Mouse (Mus musculus) midbrain, embryonic 11.5 days (tissue): Measurements from ENCODE around the gene Peg10. TPM values are rescaled to one million over a fixed set of nuclear protein-coding genes. Genes with fewer than 3 reads are reported as not detected.
"Not testable (repeated sequence)": the region's sequence is repeated elsewhere in the genome, so short reads cannot be mapped to it uniquely, and the experiment has no call there.

Experiments
- ATAC-seq: fragments of 200-750 bp; cut with Nextera tagmentation; 2 replicates; pipeline ENCODE4 v1.8.0; 2017; ENCODE audit warnings: moderate TSS enrichment, moderate library complexity; ENCODE audit not compliant: low FRiP score
- DNase-seq: peaks from one replicate; pipeline ENCODE4 v3.0.0; 2015; ENCODE audit warnings: low spot score; ENCODE audit errors: missing footprints
- H3K27ac ChIP-seq: fragments of 300-500 bp; sonication (generic); 2 replicates; pipeline ENCODE4 v1.5.1; 2014; ENCODE audit warnings: low read depth, low read length
- H3K27me3 ChIP-seq: fragments of 300-500 bp; sonication (generic); 2 replicates; pipeline ENCODE4 v1.6.1; 2014; ENCODE audit warnings: mild to moderate bottlenecking, low read length, moderate library complexity, mixed read lengths; ENCODE audit not compliant: control insufficient read depth, insufficient read depth
- H3K36me3 ChIP-seq: fragments of 300-500 bp; sonication (generic); 2 replicates; pipeline ENCODE4 v1.6.1; 2014; ENCODE audit warnings: mild to moderate bottlenecking, low read length, moderate library complexity, mixed read lengths; ENCODE audit not compliant: control insufficient read depth, insufficient read depth
- H3K4me1 ChIP-seq: fragments of 300-500 bp; sonication (generic); 2 replicates; pipeline ENCODE4 v1.6.1; 2014; ENCODE audit warnings: low read length; ENCODE audit not compliant: control insufficient read depth, insufficient read depth
- H3K4me2 ChIP-seq: fragments of 300-500 bp; sonication (generic); 2 replicates; pipeline ENCODE4 v1.6.1; 2014; ENCODE audit warnings: mild to moderate bottlenecking, moderate library complexity
- H3K4me3 ChIP-seq: fragments of 300-500 bp; sonication (generic); 2 replicates; pipeline ENCODE4 v1.5.1; 2014; ENCODE audit warnings: low read depth, low read length
- H3K9ac ChIP-seq: fragments of 300-500 bp; sonication (generic); 2 replicates; pipeline ENCODE4 v1.6.1; 2014; ENCODE audit warnings: low read length
- H3K9me3 ChIP-seq: fragments of 300-500 bp; sonication (generic); 2 replicates; pipeline ENCODE4 v1.6.1; 2016; ENCODE audit warnings: low read length; ENCODE audit not compliant: control insufficient read depth
- WGBS: fragments of 180-500 bp; shearing (Covaris S2); extraction: QIAGEN DNeasy Blood & Tissue Kit; methylation state at CpG from one replicate; pipeline ENCODE4 v1.1.7; 2014; 5-methylcytosine and 5-hydroxymethylcytosine counted together
- polyA plus RNA-seq: library from polyadenylated mRNA; unstranded; fragments of >200 nt; fragmentation: Nextera tagmentation; extraction: Ambion mirVana; gene quantifications from 2 replicates; pipeline ENCODE4 v1.2.1, GENCODE M21; 2014

The Peg10 gene
- polyA plus RNA-seq, 1 experiment from 2014 or later: 11.2 TPM

GRCm38 (mm10) chr6:4762252-4762651 lies 15.1 kb downstream of the Peg10 start:
- H3K27ac ChIP-seq: no peak overlapping the region
- no peak overlapping the region for H3K9ac ChIP-seq
- no peak overlapping the region for H3K4me2 ChIP-seq
- no peaks in the 10 kb centered on the region for H3K4me1 ChIP-seq
- 47% methylated on average over 2 of the region's 2 CpGs for WGBS
- no peaks in the 10 kb centered on the region for H3K27me3 ChIP-seq
- ATAC-seq (peak; percentile 97), DNase-seq (no peak)
- H3K36me3 ChIP-seq: no peaks in the 10 kb centered on the region
- H3K4me3 ChIP-seq: no peak overlapping the region
- H3K9me3 ChIP-seq: no peaks in the 10 kb centered on the region

DNA sequence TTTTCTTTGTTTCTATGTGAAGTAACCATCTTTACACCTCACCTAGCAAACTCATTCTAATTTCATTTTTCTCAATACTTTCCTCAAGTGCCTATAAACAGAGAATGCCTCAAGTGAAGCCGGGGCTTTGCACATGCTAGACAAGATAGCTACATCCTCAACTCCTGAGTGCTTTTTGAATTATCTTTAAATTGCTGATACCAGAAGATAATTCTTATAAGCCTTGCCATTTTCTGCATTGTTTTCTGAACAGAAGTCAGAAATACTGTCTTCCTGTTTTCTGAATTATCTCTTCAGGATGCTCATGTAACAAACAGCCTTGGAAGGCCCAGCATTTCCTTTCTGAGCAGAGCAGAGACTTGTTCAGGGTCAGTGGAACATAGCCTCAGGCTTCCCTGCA lies 49.2 kb downstream of the Peg10 start:
- no peak overlapping the region for H3K9ac ChIP-seq
- 96% methylated on average over 1 of the region's 1 CpGs for WGBS
- no peaks in the 10 kb centered on the region for H3K27me3 ChIP-seq
- H3K9me3 ChIP-seq: no peaks in the 10 kb centered on the region
- no peak for ATAC-seq
- H3K4me1 ChIP-seq: no peaks in the 10 kb centered on the region
- H3K4me2 ChIP-seq: no peak overlapping the region
- no peaks in the 10 kb centered on the region for H3K36me3 ChIP-seq
- no peak for DNase-seq
- H3K4me3 ChIP-seq: no peak overlapping the region
- no peak overlapping the region for H3K27ac ChIP-seq

GRCm38 (mm10) chr6:4797317-4797716 lies 50.2 kb downstream of the Peg10 start:
- not testable (repeated sequence) for H3K4me3 ChIP-seq, H3K9me3 ChIP-seq, ATAC-seq, H3K27ac ChIP-seq, DNase-seq, H3K27me3 ChIP-seq, H3K4me1 ChIP-seq, H3K4me2 ChIP-seq, H3K9ac ChIP-seq, H3K36me3 ChIP-seq

- Histone ChIP-seq H3K27ac (no peak overlapping the region), H3K4me1 (no peaks in the 10 kb centered on the region), H3K9ac (no peak overlapping the region), H3K4me3 (no peak overlapping the region), H3K9me3 (no peaks in the 10 kb centered on the region), H3K36me3 (no peaks in the 10 kb centered on the region), H3K27me3 (no peaks in the 10 kb centered on the region), H3K4me2 (no peak overlapping the region)
- DNase-seq: no peak
- WGBS: 67% methylated on average over 2 of the region's 2 CpGs
- no peak for ATAC-seq
Measured at GRCm38 (mm10) chr6:4798382-4798781, 51.3 kb downstream of the Peg10 start.

- no peaks in the 10 kb centered on the region for H3K36me3 ChIP-seq
- no peak for DNase-seq
- H3K27me3 ChIP-seq: no peaks in the 10 kb centered on the region
- ATAC-seq: no peak
- no peaks in the 10 kb centered on the region for H3K4me1 ChIP-seq
- H3K4me2 ChIP-seq: no peak overlapping the region
- H3K9ac ChIP-seq: no peak overlapping the region
- 71% methylated on average over 2 of the region's 2 CpGs for WGBS
- no peak overlapping the region for H3K4me3 ChIP-seq
- H3K9me3 ChIP-seq: no peaks in the 10 kb centered on the region
- H3K27ac ChIP-seq: no peak overlapping the region
Measured at GRCm38 (mm10) chr6:4799359-4799758, 52.3 kb downstream of the Peg10 start.

DNA sequence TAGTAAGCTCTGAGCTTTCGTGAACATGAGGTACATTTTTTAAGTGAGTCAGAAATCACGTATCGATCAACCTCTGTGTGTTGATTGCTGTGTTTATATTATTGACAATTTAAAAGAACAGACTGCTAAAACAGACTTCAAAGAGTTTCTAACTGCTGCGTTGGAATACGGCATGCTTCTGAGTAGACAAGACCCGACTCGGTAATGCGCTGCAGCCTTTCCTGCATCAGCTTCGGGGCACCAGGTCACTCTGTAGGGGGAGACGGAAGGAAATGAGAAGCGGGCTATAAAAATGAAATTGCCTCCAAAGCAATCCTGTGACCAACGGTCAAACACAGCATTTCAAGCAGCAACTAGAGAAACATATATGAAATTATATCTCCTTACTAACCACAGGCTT lies 59.9 kb downstream of the Peg10 start:
- Histone ChIP-seq H3K36me3 (no peaks in the 10 kb centered on the region), H3K4me3 (no peak overlapping the region), H3K4me1 (no peaks in the 10 kb centered on the region), H3K9ac (no peak overlapping the region), H3K27me3 (no peaks in the 10 kb centered on the region), H3K9me3 (no peaks in the 10 kb centered on the region), H3K4me2 (no peak overlapping the region), H3K27ac (no peak overlapping the region)
- no peak for ATAC-seq
- DNase-seq: peak; percentile 64
- WGBS: 76% methylated on average over 12 of the region's 12 CpGs

Other genes starting within 250 kb of the Peg10 start
- gene Col1a2, start 242.5 kb upstream of the Peg10 start, polyA plus RNA-seq: 142 and 144 TPM in 2 replicates
- 47.5 and 47.6 TPM in 2 replicates for gene Casd1, start 146.5 kb upstream of the Peg10 start, polyA plus RNA-seq
- gene Sgce, start 99 bp upstream of the Peg10 start, polyA plus RNA-seq: 62.5 and 71.3 TPM in 2 replicates
- 17.8 and 19.0 TPM in 2 replicates for gene Ppp1r9a, start 155.6 kb downstream of the Peg10 start, polyA plus RNA-seq